Mouse (Mus musculus): ENCODE data around the gene Gpatch11. TPM values are rescaled to one million over a fixed set of nuclear protein-coding genes. Genes with fewer than 3 reads are reported as not detected.
A peak's percentile ranks its signal among the peaks of the same experiment; 100 is the strongest.

The Gpatch11 gene
- total RNA-seq, 2 experiments from 2014 or later, result 33.3 to 36.9 TPM

GRCm38 (mm10) chr17:78889184-78889583 is 53.8 kb downstream of the Gpatch11 start:
- peak; percentile 96 for DNase-seq
- intact Hi-C loops (cut with DNase I), result no loop called here

GRCm38 (mm10) chr17:78891020-78891419 is 55.7 kb downstream of the Gpatch11 start:
- intact Hi-C loops (cut with DNase I), result no loop called here
- DNase-seq, result no peak

DNA sequence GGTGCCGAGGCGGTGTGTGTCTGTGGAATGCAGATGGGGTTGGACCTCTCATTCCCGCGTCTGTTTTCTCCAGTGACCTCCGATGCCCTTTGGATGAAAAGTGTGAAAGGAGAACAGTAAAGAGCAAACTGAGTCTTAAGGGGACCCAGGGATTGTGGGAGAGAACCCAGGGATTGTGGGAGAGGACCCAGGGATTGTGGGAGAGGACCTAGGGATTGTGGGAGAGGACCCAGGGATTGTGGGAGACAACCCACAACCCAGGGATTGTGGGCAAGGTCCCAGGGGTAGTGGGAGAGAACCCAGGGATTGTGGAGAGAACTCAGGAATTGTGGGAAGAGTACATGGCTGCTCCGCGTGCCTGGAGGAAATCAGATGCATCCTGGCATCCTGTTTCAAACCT is 59.6 kb downstream of the Gpatch11 start:
- intact Hi-C loops (cut with DNase I), result no loop called here
- no peak for DNase-seq

GRCm38 (mm10) chr17:78895394-78895793 is 60.0 kb downstream of the Gpatch11 start:
- DNase-seq, result peak; percentile 63
- intact Hi-C loops (cut with DNase I), result no loop called here

Other genes starting within 250 kb of the Gpatch11 start
- 10 to 100 TPM; 47.3 to 49.5 TPM for gene Strn, start 98.4 kb upstream of the Gpatch11 start, total RNA-seq (2021)
- gene Heatr5b, start 203 bp upstream of the Gpatch11 start, total RNA-seq (2021), result 10 to 100 TPM; 53.9 to 54.7 TPM
- 1 to 10 TPM; 5.1 to 5.9 TPM for gene Eif2ak2, start 47.0 kb downstream of the Gpatch11 start, total RNA-seq (2021)
- under 1 TPM in 1 of 2 experiments, not detected in 1; 0.62 TPM for gene Sult6b1, start 71.4 kb downstream of the Gpatch11 start, total RNA-seq (2021)
- gene Cebpzos, start 80.9 kb downstream of the Gpatch11 start, total RNA-seq (2021), result 10 to 100 TPM; 29.9 to 32.8 TPM
- gene Cebpz, start 101.5 kb downstream of the Gpatch11 start, total RNA-seq (2021), result 10 to 100 TPM; 37.5 to 40.3 TPM
- gene Ndufaf7, start 101.6 kb downstream of the Gpatch11 start, total RNA-seq (2021), result 10 to 100 TPM; 62.2 to 65.5 TPM
- gene Prkd3, start 185.2 kb downstream of the Gpatch11 start, total RNA-seq (2021), result 10 to 100 TPM; 18.4 to 20.1 TPM
- 10 to 100 TPM; 18.3 to 19.7 TPM for gene Qpct, start 216.3 kb downstream of the Gpatch11 start, total RNA-seq (2021)